Mouse (Mus musculus): ENCODE measurements at regions not wholly inside any gene's neighbourhood (a gene's known extent, or its start where the extent isn't known, plus 50 kb on each side); places are given as distances from the start of the nearest gene placed in this dataset.

DNA sequence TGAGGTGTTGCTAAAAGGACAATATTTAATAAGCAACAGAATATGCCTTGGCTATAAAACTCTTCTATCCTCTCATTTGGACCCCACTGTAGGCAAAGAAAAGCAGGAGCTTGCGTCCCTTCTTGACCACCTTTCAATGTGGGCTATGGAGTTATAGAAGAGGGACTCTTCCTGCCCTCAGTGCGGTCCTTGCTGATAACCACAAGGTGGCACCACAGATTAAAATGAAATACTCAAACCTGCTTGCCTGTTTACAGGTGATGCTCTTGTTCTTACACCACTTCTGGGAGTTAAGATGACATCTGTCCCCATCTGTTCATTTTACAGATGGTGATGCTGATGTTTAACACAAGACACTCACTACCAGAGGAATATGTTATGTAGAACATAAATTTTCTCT lies 291.1 kb upstream of the Pappa start:
- DNase-seq (ENCODE audit: low spot score) = peak; percentile 49

DNA sequence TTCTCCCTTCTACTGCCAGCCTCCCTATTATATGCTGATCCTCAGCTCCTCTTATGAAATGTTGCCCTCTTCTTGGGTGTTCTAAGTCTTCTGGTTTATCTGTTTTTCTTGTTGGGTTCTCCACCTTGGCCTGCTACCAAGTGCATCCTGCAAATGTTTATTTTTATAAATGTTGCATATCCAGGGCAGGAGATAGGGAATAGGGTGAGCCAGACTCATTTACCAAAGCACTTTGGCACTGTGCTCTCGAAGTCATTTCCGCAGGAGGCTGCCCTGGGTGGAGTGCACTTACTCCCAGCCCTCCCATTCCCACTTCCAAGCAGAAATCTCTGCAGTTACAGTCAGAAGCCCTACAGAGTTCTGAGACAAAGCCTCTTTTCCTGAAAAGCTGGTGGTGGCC lies 249.5 kb upstream of the Pappa start:
- DNase-seq (ENCODE audit: low spot score) = no peak

DNA sequence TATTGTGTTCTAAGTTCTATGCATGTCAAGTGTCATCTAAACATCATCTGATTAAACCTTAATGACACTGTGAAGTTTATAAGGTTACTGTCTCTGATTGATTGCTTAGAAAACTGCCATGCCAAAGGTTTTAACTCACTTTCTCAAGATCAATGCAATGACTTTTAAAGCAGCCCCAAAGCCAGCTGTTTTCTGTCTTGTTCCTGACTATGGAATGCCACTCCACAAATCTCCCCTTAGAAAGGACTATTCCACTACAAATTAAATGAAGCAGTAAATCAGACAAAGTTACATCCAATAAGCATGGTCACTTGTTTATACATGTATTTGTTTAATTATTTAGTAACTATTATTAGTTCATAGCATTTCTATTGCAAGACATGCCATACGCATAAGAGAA lies 247.1 kb upstream of the Pappa start:
- no peak for DNase-seq (ENCODE audit: low spot score)

DNA sequence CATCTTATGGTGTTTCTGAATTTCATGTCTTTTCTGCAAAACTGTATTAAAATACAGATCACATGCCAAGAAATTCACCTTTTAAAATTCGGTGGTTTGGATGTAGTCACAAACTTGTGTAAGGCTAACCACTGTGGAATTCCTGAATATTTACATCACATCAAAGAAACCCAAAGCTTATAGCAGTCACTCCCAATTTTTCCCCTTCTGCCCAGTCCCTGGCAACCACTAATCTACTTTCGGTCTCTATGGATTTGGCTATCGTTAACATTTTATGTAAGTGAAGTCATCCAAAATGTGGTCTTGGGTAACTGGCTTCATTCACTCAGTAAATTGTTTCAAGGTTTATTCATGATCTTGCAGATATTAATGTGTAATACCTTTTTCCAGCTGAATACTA lies 226.0 kb upstream of the Pappa start:
- no peak for DNase-seq (ENCODE audit: low spot score)

DNA sequence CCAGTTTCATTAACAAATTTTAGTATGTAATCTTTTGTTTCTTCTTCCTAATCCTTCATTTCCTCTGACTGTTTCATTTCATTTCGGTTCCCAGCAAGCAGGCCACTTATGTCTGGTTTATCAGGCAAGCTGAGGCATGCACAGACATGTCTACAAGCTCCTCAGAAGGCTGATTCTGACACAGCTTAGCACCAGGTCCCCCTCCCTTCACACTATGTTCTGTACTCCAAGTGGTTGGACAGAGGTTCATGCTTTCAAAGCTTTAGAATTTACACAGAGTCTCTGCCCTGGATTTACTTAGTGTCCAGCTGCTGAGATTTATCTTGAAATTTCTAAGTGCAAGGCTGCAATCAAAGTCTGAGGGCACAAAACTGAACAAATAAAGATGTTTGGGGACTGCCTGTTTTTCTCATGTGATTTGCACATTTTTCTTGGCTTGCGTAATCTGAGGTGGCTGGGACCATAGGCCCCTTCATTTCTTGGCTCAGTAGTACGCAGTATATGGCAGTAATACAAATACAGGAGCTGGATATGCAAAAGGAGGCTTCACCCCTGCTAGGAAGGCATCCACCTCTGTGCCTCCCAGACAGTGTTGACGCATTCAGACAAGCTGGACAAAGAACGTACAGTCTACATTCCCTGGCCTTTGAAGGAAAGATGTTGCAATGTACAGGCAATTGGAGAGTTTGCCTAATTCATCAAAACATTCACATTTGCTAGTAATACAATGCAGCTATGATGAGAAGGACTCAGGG lies 222.7 kb upstream of the Pappa start:
- DNase-seq (ENCODE audit: low spot score) = no peak

DNA sequence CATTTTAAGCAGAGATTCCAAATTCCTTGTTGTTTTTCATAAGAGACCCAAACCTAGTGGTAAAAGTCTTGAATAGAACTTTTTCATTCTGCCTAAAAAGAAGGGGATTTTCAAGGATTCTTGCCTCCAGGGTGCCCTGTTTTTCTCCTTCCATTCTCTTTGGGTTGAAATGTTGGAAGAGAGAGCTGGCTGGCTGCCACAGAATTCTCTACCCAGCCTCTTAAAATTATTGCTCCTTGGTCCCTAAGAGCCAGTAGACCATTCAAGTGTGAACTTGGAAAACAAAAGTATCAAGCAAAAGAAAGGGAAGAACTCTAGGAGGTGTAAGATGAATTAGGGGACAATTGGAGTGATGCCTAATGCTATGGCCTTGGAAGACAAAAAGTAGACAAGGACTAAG lies 200.2 kb upstream of the Pappa start:
- no peak for DNase-seq (ENCODE audit: low spot score)

DNA sequence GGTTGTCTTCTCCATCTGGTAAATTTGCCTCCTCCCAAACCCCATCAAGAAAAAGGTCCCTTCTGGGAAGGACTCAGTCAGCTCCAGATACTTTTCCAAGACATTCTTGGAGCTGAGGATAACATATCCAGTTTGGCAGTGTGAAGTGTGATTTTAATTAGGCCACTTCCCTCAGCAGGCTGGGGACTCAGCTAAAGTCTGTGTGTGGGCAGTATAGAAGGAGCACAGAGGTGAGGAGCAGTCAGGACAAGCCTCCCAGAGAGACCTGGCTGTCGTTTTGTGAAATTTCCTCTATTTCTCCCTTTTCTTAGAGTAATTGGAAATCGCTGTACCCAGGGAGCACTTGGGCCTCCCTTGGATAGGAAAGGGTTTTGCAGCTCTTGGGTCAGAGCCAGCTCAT lies 195.4 kb upstream of the Pappa start:
- no peak for DNase-seq (ENCODE audit: low spot score)

DNA sequence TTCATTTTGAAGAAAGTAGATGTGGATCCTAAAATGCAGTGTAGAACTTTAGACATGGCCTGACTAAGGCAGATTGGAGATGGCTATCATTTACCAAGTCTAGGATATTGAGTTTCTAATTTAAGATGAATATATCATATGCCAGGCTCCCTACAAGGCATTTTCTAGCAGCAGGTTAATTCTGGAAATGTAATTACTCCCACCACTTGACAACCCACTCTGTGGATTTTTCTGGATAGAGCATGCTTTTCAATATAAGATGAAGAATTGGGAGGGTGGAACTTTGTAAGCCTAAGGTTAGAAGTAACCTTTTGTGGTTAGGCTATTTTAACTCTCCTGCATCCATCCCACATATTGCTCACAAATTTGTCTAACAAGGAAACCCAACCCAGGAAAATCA lies 178.4 kb upstream of the Pappa start:
- DNase-seq (ENCODE audit: low spot score) = no peak

DNA sequence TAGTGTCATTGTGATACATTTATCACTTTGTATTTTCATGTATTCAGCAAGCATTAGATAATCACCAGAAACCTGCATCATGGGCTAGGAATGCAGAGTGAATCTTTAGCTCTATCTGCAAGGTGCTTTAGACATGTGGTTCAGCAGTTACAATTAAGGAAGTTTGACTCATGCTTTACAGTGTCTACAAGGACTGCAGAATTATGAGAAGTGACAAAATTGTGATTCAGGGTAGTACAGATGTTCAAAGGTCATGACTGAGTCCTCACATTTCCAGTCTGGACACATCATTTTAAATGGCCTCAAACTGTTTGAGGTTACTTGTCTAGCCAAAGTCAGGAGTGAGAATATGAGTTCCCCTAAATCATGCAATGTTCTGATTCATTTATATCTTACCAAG lies 171.3 kb upstream of the Pappa start:
- DNase-seq (ENCODE audit: low spot score) = no peak

DNA sequence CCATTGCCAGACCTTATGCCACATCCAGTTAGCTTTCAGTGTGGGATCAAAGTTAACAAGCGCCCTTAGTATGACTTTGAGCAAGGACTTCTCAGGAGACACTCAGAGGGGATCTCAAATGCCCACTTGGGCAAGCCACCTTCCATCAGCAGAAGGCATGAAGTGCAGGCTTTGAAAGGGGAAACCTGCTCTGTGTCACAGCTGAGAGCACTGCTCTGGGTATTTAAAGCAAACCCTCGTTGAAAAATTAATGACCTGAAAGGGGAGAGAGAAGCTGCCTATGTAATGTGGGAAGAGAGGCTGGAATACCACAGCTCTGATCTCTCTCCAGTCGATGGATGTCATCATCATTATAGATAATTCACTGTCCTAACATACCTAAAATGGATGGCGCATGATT lies 165.1 kb upstream of the Pappa start:
- no peak for DNase-seq (ENCODE audit: low spot score)

DNA sequence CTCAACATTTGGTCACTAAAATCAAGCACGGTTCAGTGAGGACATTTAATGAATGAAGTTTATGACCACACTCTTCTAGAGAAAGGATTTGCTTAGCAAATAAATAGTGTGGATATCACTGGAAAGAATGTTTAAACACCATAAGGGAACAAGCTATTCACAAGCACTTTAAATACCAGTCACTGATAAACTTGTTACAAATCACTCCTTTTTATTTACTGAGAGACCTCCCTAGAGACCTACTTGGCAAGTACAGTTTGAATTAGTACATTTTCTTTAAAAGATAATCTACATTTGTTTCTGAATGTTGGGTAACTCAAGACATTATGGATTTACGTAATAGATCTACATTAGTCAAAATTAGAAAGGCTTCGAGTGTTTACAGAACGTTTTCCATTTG lies 162.2 kb upstream of the Pappa start:
- no peak for DNase-seq (ENCODE audit: low spot score)

All from retina, embryonic 14.5 days (tissue).